Mouse (Mus musculus): ENCODE measurements around the gene Large2. TPM values are rescaled to one million over a fixed set of nuclear protein-coding genes. Genes with fewer than 3 reads are reported as not detected.
A peak's percentile ranks its signal among the peaks of the same experiment; 100 is the strongest.

The Large2 gene
- polyA plus RNA-seq, 1 experiment from 2014 or later: 5.4 TPM

DNA sequence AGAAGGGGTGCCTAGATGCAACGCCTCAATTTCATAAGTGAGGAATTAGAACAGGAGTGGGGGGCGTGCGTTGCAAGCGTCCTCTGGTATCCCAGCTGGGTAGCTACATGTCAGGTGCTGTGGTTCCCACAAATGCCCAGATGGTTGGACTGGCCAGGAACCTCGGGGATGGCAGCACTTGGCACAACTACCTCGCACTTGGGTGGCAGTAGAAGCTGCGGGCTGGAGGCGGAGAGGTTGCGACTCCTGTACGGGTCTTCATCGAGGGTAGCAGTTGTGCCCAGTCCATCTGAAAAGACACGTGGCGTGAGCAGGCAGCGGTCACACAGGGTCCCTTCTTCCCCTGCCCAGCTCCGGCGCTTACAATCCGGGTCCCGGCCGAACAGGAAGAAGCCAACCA, 4.3 kb downstream of the Large2 start:
- DNase-seq (ENCODE audit: low spot score) (no peak), ATAC-seq (replicated peaks; ENCODE audit: low FRiP score) (no peak)
- Histone ChIP-seq H3K9me3 (ENCODE audit: control insufficient read depth, low read length) (no peaks in the 10 kb centered on the region), H3K36me3 (ENCODE audit: control insufficient read depth, insufficient read depth, low read length) (no peaks in the 10 kb centered on the region), H3K27me3 (replicated peaks; ENCODE audit: control insufficient read depth, insufficient read depth, low read length) (peaks cover 46% of the 10 kb centered on the region), H3K4me2 (peak overlapping the region; percentile 63), H3K9ac (ENCODE audit: low read depth, low read length) (peak overlapping the region; percentile 7; the same call in 1 of the 2 replicates), H3K4me1 (replicated peaks; ENCODE audit: control insufficient read depth, insufficient read depth, low read length) (peaks cover 2% of the 10 kb centered on the region; the same call in 1 of the 2 replicates), H3K27ac (ENCODE audit: low read depth, low read length) (no peak overlapping the region), H3K4me3 (ENCODE audit: low read depth, low read length) (peak overlapping the region; percentile 46)
- WGBS: 21% methylated on average over 19 of the region's 19 CpGs

DNA sequence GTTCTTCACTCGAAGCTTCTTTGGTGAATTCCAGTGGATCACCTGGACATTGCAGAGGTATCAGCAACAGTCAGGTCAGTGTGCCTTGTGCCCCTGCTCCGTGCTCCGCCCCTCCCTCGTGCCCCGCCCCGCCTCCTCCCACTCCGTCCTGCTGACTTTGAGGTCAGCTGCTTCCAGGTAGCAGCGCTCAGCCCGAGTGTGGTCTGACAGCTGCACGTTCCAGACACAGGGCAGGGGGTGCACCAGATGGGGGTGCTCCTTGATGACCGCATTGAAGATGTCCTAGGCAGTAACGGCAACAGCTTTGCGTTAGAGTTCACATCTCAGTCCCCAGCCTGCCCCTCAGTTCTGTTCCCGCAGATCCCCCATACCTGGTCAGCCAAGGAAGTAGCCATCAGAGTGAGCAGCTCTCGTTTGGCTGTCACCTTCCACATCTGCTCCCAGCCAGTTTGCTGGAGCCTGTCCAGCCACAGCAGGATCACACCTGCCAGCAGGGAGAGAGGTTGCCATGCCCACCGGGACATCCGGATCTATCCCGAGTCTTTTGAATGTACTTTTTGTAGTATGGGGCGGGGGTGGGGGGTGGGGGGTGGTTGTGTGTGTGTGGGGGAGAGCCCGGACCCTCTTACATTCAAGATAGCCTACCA, 7.2 kb downstream of the Large2 start:
- H3K9ac ChIP-seq (ENCODE audit: low read depth, low read length): no peak overlapping the region
- peaks cover 3% of the 10 kb centered on the region; the same call in 1 of the 2 replicates for H3K36me3 ChIP-seq (ENCODE audit: control insufficient read depth, insufficient read depth, low read length)
- no peak overlapping the region for H3K27ac ChIP-seq (ENCODE audit: low read depth, low read length)
- no peak for ATAC-seq (replicated peaks; ENCODE audit: low FRiP score)
- no peak overlapping the region for H3K4me2 ChIP-seq
- no peak overlapping the region for H3K4me3 ChIP-seq (ENCODE audit: low read depth, low read length)
- peaks cover 43% of the 10 kb centered on the region for H3K27me3 ChIP-seq (replicated peaks; ENCODE audit: control insufficient read depth, insufficient read depth, low read length)
- no peaks in the 10 kb centered on the region for H3K9me3 ChIP-seq (ENCODE audit: control insufficient read depth, low read length)
- DNase-seq (ENCODE audit: low spot score): no peak
- WGBS: 28% methylated on average over 20 of the region's 20 CpGs
- H3K4me1 ChIP-seq (replicated peaks; ENCODE audit: control insufficient read depth, insufficient read depth, low read length): peaks cover 2% of the 10 kb centered on the region; the same call in 1 of the 2 replicates

DNA sequence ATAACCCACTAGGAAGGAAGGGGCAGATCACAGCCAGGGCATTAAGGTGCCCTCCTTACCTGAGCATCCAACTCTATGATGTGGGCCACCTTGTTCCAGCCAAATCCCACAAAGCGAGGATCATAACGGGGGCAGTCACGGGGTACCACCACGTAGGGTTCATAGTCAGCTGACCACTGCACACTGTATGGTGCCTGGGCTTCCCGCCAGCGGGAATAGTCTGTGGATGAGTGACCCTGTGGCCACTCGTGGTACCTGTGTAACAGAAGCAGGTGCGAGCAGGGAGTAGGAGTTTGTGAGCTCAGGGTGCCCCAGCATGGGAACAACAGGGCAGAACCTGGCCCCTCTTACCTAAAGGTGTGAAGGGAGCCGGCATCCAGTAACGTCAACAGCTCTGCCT, 9.1 kb downstream of the Large2 start:
- H3K4me1 ChIP-seq (replicated peaks; ENCODE audit: control insufficient read depth, insufficient read depth, low read length): no peaks in the 10 kb centered on the region; the same call in 1 of the 2 replicates
- no peaks in the 10 kb centered on the region for H3K9me3 ChIP-seq (ENCODE audit: control insufficient read depth, low read length)
- no peak for DNase-seq (ENCODE audit: low spot score)
- WGBS: 88% methylated on average over 10 of the region's 10 CpGs
- H3K4me3 ChIP-seq (ENCODE audit: low read depth, low read length): no peak overlapping the region
- H3K27me3 ChIP-seq (replicated peaks; ENCODE audit: control insufficient read depth, insufficient read depth, low read length): peaks cover 24% of the 10 kb centered on the region
- no peak overlapping the region for H3K4me2 ChIP-seq
- no peak for ATAC-seq (replicated peaks; ENCODE audit: low FRiP score)
- no peak overlapping the region for H3K27ac ChIP-seq (ENCODE audit: low read depth, low read length)
- peaks cover 3% of the 10 kb centered on the region; the same call in 1 of the 2 replicates for H3K36me3 ChIP-seq (ENCODE audit: control insufficient read depth, insufficient read depth, low read length)
- H3K9ac ChIP-seq (ENCODE audit: low read depth, low read length): no peak overlapping the region

- H3K36me3 ChIP-seq (ENCODE audit: control insufficient read depth, insufficient read depth, low read length): peaks cover 3% of the 10 kb centered on the region; the same call in 1 of the 2 replicates
- no peak overlapping the region for H3K4me2 ChIP-seq
- WGBS: 89% methylated on average over 4 of the region's 4 CpGs
- DNase-seq (ENCODE audit: low spot score) (no peak), ATAC-seq (replicated peaks; ENCODE audit: low FRiP score) (no peak)
- H3K9me3 ChIP-seq (ENCODE audit: control insufficient read depth, low read length): no peaks in the 10 kb centered on the region
- H3K27ac ChIP-seq (ENCODE audit: low read depth, low read length): no peak overlapping the region
- H3K27me3 ChIP-seq (replicated peaks; ENCODE audit: control insufficient read depth, insufficient read depth, low read length): peaks cover 10% of the 10 kb centered on the region
- H3K4me3 ChIP-seq (ENCODE audit: low read depth, low read length): no peak overlapping the region
- H3K9ac ChIP-seq (ENCODE audit: low read depth, low read length): no peak overlapping the region
- H3K4me1 ChIP-seq (replicated peaks; ENCODE audit: control insufficient read depth, insufficient read depth, low read length): no peaks in the 10 kb centered on the region; the same call in 1 of the 2 replicates
Observed at GRCm38 (mm10) chr2:92364086-92364485, 10.6 kb downstream of the Large2 start.

DNA sequence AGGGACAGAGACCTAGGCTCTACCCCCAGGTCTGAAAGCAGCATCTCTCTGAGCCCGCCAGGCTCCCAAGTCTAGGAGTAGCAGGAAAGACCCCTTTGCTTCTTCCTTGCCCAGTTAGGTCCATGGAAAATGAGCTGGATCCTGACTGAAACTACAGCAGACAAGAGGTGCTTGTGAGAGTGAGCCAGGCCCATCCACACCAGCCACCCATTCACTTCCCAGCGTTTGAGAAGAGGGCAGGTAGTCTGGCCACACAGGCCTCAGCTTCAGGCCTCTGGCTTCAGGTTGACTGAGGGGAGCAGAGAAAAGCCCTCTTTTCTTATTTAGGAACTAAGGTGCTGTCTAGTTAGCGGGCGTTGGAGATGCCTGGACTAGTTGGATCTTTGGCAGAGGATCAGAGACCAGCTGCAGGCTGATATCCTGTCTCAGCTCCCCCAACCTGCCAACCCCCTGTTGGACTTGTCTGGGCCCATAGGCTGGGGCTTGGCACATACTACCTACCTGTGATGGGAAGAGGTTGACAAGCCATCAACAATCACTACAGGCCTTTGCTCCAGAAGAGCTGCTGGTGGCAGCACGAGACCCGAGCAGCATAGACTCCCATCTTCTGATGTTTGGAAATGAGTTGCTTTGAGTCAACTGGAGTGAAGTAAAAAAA, 12.0 kb downstream of the Large2 start:
- H3K27ac ChIP-seq (ENCODE audit: low read depth, low read length): no peak overlapping the region
- ATAC-seq (replicated peaks; ENCODE audit: low FRiP score): no peak
- H3K9ac ChIP-seq (ENCODE audit: low read depth, low read length): no peak overlapping the region
- H3K4me1 ChIP-seq (replicated peaks; ENCODE audit: control insufficient read depth, insufficient read depth, low read length): no peaks in the 10 kb centered on the region; the same call in 1 of the 2 replicates
- 91% methylated on average over 6 of the region's 6 CpGs for WGBS
- DNase-seq (ENCODE audit: low spot score): no peak
- H3K4me2 ChIP-seq: no peak overlapping the region
- H3K27me3 ChIP-seq (replicated peaks; ENCODE audit: control insufficient read depth, insufficient read depth, low read length): peaks cover 4% of the 10 kb centered on the region
- H3K4me3 ChIP-seq (ENCODE audit: low read depth, low read length): no peak overlapping the region
- no peaks in the 10 kb centered on the region for H3K9me3 ChIP-seq (ENCODE audit: control insufficient read depth, low read length)
- peaks cover 3% of the 10 kb centered on the region; the same call in 1 of the 2 replicates for H3K36me3 ChIP-seq (ENCODE audit: control insufficient read depth, insufficient read depth, low read length)

DNA sequence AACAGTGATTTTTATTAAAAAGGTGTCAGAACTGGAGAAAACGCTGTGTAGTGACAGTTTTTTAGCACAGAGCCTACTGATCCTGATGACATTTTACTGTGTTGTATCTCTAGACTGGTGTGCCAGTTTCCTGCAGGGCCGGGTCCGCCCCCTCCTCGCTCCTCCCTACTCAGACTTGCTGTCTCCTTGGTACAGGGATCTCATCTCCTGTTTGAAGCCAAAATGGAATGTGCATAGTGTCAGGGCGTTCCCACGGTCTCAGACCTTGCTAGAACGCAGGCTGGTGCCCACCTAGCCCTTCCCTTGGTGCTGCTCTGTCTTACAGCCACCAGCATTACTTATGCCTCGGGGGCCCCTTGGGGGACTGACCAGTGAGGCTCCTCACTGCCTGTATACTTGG, 12.9 kb downstream of the Large2 start:
- no peaks in the 10 kb centered on the region for H3K27me3 ChIP-seq (replicated peaks; ENCODE audit: control insufficient read depth, insufficient read depth, low read length)
- H3K9ac ChIP-seq (ENCODE audit: low read depth, low read length): no peak overlapping the region
- H3K9me3 ChIP-seq (ENCODE audit: control insufficient read depth, low read length): no peaks in the 10 kb centered on the region
- 80% methylated on average over 8 of the region's 8 CpGs for WGBS
- ATAC-seq (replicated peaks; ENCODE audit: low FRiP score): no peak
- no peak overlapping the region for H3K27ac ChIP-seq (ENCODE audit: low read depth, low read length)
- no peak overlapping the region for H3K4me3 ChIP-seq (ENCODE audit: low read depth, low read length)
- no peak overlapping the region for H3K4me2 ChIP-seq
- no peaks in the 10 kb centered on the region; the same call in 1 of the 2 replicates for H3K4me1 ChIP-seq (replicated peaks; ENCODE audit: control insufficient read depth, insufficient read depth, low read length)
- H3K36me3 ChIP-seq (ENCODE audit: control insufficient read depth, insufficient read depth, low read length): peaks cover 5% of the 10 kb centered on the region; the same call in 1 of the 2 replicates
- DNase-seq (ENCODE audit: low spot score): no peak

DNA sequence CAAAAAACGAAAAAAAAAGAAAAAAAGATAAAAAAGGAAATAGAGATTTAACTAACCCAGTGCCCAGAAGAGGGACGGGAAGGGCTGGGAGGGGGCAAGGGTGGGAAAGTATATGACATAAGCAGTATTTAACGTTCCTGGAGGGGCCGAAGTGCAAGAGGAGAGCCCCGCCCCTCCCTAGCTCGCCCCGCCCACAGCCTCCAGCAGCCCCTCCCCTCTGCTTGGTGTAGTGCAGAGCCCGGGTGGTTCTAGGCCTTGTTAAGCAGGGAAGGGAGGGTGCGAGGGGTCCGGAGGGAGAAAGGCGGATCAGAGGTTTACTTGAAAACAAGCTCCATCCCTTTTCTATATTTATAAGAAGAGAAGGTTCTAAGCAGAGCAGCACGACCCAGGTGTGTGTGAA, 13.8 kb downstream of the Large2 start:
- no peaks in the 10 kb centered on the region for H3K9me3 ChIP-seq (ENCODE audit: control insufficient read depth, low read length)
- H3K9ac ChIP-seq (ENCODE audit: low read depth, low read length): no peak overlapping the region
- H3K27ac ChIP-seq (ENCODE audit: low read depth, low read length): no peak overlapping the region
- H3K27me3 ChIP-seq (replicated peaks; ENCODE audit: control insufficient read depth, insufficient read depth, low read length): no peaks in the 10 kb centered on the region
- no peak for DNase-seq (ENCODE audit: low spot score)
- H3K4me1 ChIP-seq (replicated peaks; ENCODE audit: control insufficient read depth, insufficient read depth, low read length): no peaks in the 10 kb centered on the region; the same call in 1 of the 2 replicates
- peak; percentile 62 for ATAC-seq (replicated peaks; ENCODE audit: low FRiP score)
- WGBS: 25% methylated on average over 12 of the region's 12 CpGs
- H3K4me2 ChIP-seq: no peak overlapping the region; the same call in 1 of the 2 replicates
- H3K4me3 ChIP-seq (ENCODE audit: low read depth, low read length): no peak overlapping the region
- peaks cover 5% of the 10 kb centered on the region; the same call in 1 of the 2 replicates for H3K36me3 ChIP-seq (ENCODE audit: control insufficient read depth, insufficient read depth, low read length)

- H3K9ac ChIP-seq (ENCODE audit: low read depth, low read length): no peak overlapping the region
- no peak overlapping the region for H3K27ac ChIP-seq (ENCODE audit: low read depth, low read length)
- H3K4me1 ChIP-seq (replicated peaks; ENCODE audit: control insufficient read depth, insufficient read depth, low read length): no peaks in the 10 kb centered on the region; the same call in 1 of the 2 replicates
- no peak overlapping the region; the same call in 1 of the 2 replicates for H3K4me2 ChIP-seq
- 81% methylated on average over 25 of the region's 25 CpGs for WGBS
- no peak for ATAC-seq (replicated peaks; ENCODE audit: low FRiP score)
- DNase-seq (ENCODE audit: low spot score): no peak
- H3K4me3 ChIP-seq (ENCODE audit: low read depth, low read length): no peak overlapping the region
- H3K36me3 ChIP-seq (ENCODE audit: control insufficient read depth, insufficient read depth, low read length): peaks cover 5% of the 10 kb centered on the region; the same call in 1 of the 2 replicates
- H3K27me3 ChIP-seq (replicated peaks; ENCODE audit: control insufficient read depth, insufficient read depth, low read length): no peaks in the 10 kb centered on the region
- no peaks in the 10 kb centered on the region for H3K9me3 ChIP-seq (ENCODE audit: control insufficient read depth, low read length)
Observed at GRCm38 (mm10) chr2:92360186-92360823, 14.4 kb downstream of the Large2 start.
